19 mouse cellular contexts compared by ENCODE assay signal in genomic region chr2:158616790-158617189, GRCm38 (mm10). TPM values are rescaled to one million over a fixed set of nuclear protein-coding genes. Genes with fewer than 3 reads are reported as not detected.
DNase-seq lines count a peak whose midpoint lies in the region; ATAC-seq and TF ChIP-seq lines count a peak whose summit lies in the region.
"Had no signal": no experiment of that assay in that cellular context is flagged by ENCODE, and none has a peak within 500 bp of the region (broad histone marks: within the 10 kb centered on the region; RNA-seq: fewer than 3 reads in every experiment).

No protein-coding gene starts in this region.

- peaks cover 99% of the 10 kb centered on the region for H3K27me3 ChIP-seq in limb, embryonic 12.5 days
- peaks cover 100% of the 10 kb centered on the region for H3K27me3 ChIP-seq in limb, embryonic 10.5 days (ENCODE audit: low read depth, poor library complexity, severe bottlenecking)
- peaks cover 69% of the 10 kb centered on the region for H3K27me3 ChIP-seq in hindbrain, embryonic 11.5 days (ENCODE audit: control insufficient read depth, insufficient read depth, low read length)
- peaks cover 92% of the 10 kb centered on the region for H3K27me3 ChIP-seq in midbrain, embryonic 12.5 days

- no peak overlapping the region for H3K9ac ChIP-seq in limb, embryonic 12.5 days (replicated peaks)
- H3K9ac ChIP-seq in hindbrain, embryonic 11.5 days (ENCODE audit: low read depth, low read length) = no peak overlapping the region
- 0 out of 2 replicates have a peak overlapping the region, but pooled peaks have one; percentile 51 for H3K9ac ChIP-seq in midbrain, embryonic 12.5 days (replicated peaks)
- H3K9ac ChIP-seq: embryonic facial prominence, embryonic 12.5 days; lung, embryonic 14.5 days had no signal

- ATAC-seq in limb, embryonic 12.5 days (ENCODE audit: insufficient number of reproducible peaks, insufficient read depth, low FRiP score, low TSS enrichment, low read depth) = no peak
- ATAC-seq in hindbrain, embryonic 11.5 days (ENCODE audit: low FRiP score) = no peak
- ATAC-seq in midbrain, embryonic 12.5 days (ENCODE audit: low FRiP score, low read depth) = no peak
- ATAC-seq: intestine, postnatal 0 days had no signal

- H3K4me2 ChIP-seq in limb, embryonic 12.5 days = no peak overlapping the region
- H3K4me2 ChIP-seq in hindbrain, embryonic 11.5 days (replicated peaks; ENCODE audit: low read depth, low read length) = peak overlapping the region; percentile 34; the same call in 1 of the 2 replicates
- peak overlapping the region; percentile 36 for H3K4me2 ChIP-seq in midbrain, embryonic 12.5 days (replicated peaks)
- H3K4me2 ChIP-seq: embryonic facial prominence, embryonic 12.5 days; heart, embryonic 11.5 days; lung, embryonic 14.5 days had no signal

- no peaks in the 10 kb centered on the region for H3K36me3 ChIP-seq in limb, embryonic 12.5 days
- H3K36me3 ChIP-seq in limb, embryonic 10.5 days = no peaks in the 10 kb centered on the region
- H3K36me3 ChIP-seq in hindbrain, embryonic 11.5 days (ENCODE audit: control insufficient read depth, insufficient read depth, low read length) = no peaks in the 10 kb centered on the region
- H3K36me3 ChIP-seq in midbrain, embryonic 12.5 days = no peaks in the 10 kb centered on the region
- H3K36me3 ChIP-seq: embryonic facial prominence, embryonic 12.5 days had no signal

- WGBS in limb, embryonic 12.5 days = 12% methylated on average over 11 of the region's 11 CpGs
- 11% methylated on average over 11 of the region's 11 CpGs for WGBS in limb, embryonic 10.5 days
- 10% methylated on average over 11 of the region's 11 CpGs for WGBS in hindbrain, embryonic 11.5 days
- 6% methylated on average over 11 of the region's 11 CpGs for WGBS in midbrain, embryonic 12.5 days
- WGBS in olfactory bulb, adult 2 months = 12% methylated on average over 11 of the region's 11 CpGs

- H3K27ac ChIP-seq in limb, embryonic 12.5 days = no peak overlapping the region
- H3K27ac ChIP-seq in limb, embryonic 10.5 days = no peak overlapping the region
- H3K27ac ChIP-seq in hindbrain, embryonic 11.5 days (ENCODE audit: low read depth, low read length) = no peak overlapping the region
- peak overlapping the region; percentile 58 for H3K27ac ChIP-seq in midbrain, embryonic 12.5 days (replicated peaks)
- peak overlapping the region; percentile 64; the same call in 1 of the 2 replicates for H3K27ac ChIP-seq in olfactory bulb, adult 2 months (ENCODE audit: insufficient read depth, low read depth, low read length)
- H3K27ac ChIP-seq: embryonic facial prominence, embryonic 12.5 days; stomach, postnatal 0 days had no signal

- H3K4me1 ChIP-seq in limb, embryonic 12.5 days (replicated peaks) = peaks cover 23% of the 10 kb centered on the region
- H3K4me1 ChIP-seq in limb, embryonic 10.5 days = peaks cover 25% of the 10 kb centered on the region
- H3K4me1 ChIP-seq in hindbrain, embryonic 11.5 days (replicated peaks; ENCODE audit: control insufficient read depth, insufficient read depth, low read length) = peaks cover 3% of the 10 kb centered on the region; the same call in 1 of the 2 replicates
- peaks cover 15% of the 10 kb centered on the region for H3K4me1 ChIP-seq in midbrain, embryonic 12.5 days
- peaks cover 30% of the 10 kb centered on the region for H3K4me1 ChIP-seq in olfactory bulb, adult 2 months (ENCODE audit: control insufficient read depth, insufficient read depth, low read length)

- no peak for TF ChIP-seq POLR2A in olfactory bulb, adult 2 months (IDR thresholded peaks at IDR 0.05; ENCODE audit: insufficient read depth, low read depth, low read length)

- H3K4me3 ChIP-seq in limb, embryonic 12.5 days (replicated peaks) = 0 out of 2 replicates have a peak overlapping the region, but pooled peaks have one; percentile 13
- H3K4me3 ChIP-seq in limb, embryonic 10.5 days = no peak overlapping the region
- H3K4me3 ChIP-seq in hindbrain, embryonic 11.5 days (ENCODE audit: low read depth, low read length) = no peak overlapping the region
- H3K4me3 ChIP-seq in midbrain, embryonic 12.5 days = peak overlapping the region; percentile 46
- peak overlapping the region; percentile 96 for H3K4me3 ChIP-seq in olfactory bulb, adult 2 months (ENCODE audit: insufficient read depth, low read depth, low read length)

- H3K9me3 ChIP-seq in limb, embryonic 12.5 days = no peaks in the 10 kb centered on the region
- H3K9me3 ChIP-seq in limb, embryonic 10.5 days (replicated peaks) = no peaks in the 10 kb centered on the region
- no peaks in the 10 kb centered on the region for H3K9me3 ChIP-seq in hindbrain, embryonic 11.5 days (ENCODE audit: control insufficient read depth, low read length)
- no peaks in the 10 kb centered on the region for H3K9me3 ChIP-seq in midbrain, embryonic 12.5 days
- H3K9me3 ChIP-seq: embryonic facial prominence, embryonic 12.5 days had no signal

- no peak for DNase-seq in limb, embryonic 10.5 days (ENCODE audit: low spot score)
- DNase-seq in hindbrain, embryonic 11.5 days (ENCODE audit: low spot score) = no peak
- DNase-seq in layer of hippocampus, adult 9-11 months = no peak
- no peak for DNase-seq in cerebellum, adult 8-10 months
- DNase-seq in right cerebral cortex, postnatal 4 days = no peak
- DNase-seq: cerebellum, postnatal 14 days; gastrocnemius, postnatal 25 days; kidney, postnatal 14 days; lung, embryonic 14.5 days; thymus, postnatal 14 days had no signal

- no peak for TF ChIP-seq CTCF in olfactory bulb, adult 2 months (IDR thresholded peaks at IDR 0.05; ENCODE audit: insufficient read depth, low read depth, low read length)

RNA-seq across cellular contexts. Expression of gene Slc32a1, which starts 6.2 kb away (rescaled TPM):
- polyA plus RNA-seq in limb, embryonic 12.5 days (2016; fragmentation: Nextera tagmentation; extraction: Ambion mirVana) = not detected in 2 replicates
- not detected in 2 replicates for polyA plus RNA-seq in limb, embryonic 10.5 days (2016; fragmentation: Nextera tagmentation; extraction: Ambion mirVana)
- polyA plus RNA-seq in hindbrain, embryonic 11.5 days (2014; fragmentation: Nextera tagmentation; extraction: Ambion mirVana) = 1.9 and 2.9 TPM in 2 replicates
- polyA plus RNA-seq in midbrain, embryonic 12.5 days (2016; fragmentation: Nextera tagmentation; extraction: Ambion mirVana) = 3.2 and 4.2 TPM in 2 replicates
- not detected in 2 replicates for polyA plus RNA-seq in olfactory bulb, adult 2 months (2012; ENCODE audit: insufficient read depth, insufficient read length, low replicate concordance, missing spikeins)
- polyA plus RNA-seq: activated CD4-positive, CD25-positive, alpha-beta regulatory T cell, adult 4 months; embryonic facial prominence, embryonic 12.5 days; intestine, postnatal 0 days; liver, adult 2 months; lung, embryonic 14.5 days; stomach, postnatal 0 days had no signal

RNA-seq across cellular contexts. Expression of gene Actr5, which starts 7.9 kb away (rescaled TPM):
- polyA plus RNA-seq in limb, embryonic 12.5 days (2016; fragmentation: Nextera tagmentation; extraction: Ambion mirVana) = 20.8 and 22.1 TPM in 2 replicates
- 13.8 and 16.2 TPM in 2 replicates for polyA plus RNA-seq in limb, embryonic 10.5 days (2016; fragmentation: Nextera tagmentation; extraction: Ambion mirVana)
- 13.7 and 16.7 TPM in 2 replicates for polyA plus RNA-seq in hindbrain, embryonic 11.5 days (2014; fragmentation: Nextera tagmentation; extraction: Ambion mirVana)
- 21.7 and 23.7 TPM in 2 replicates for polyA plus RNA-seq in midbrain, embryonic 12.5 days (2016; fragmentation: Nextera tagmentation; extraction: Ambion mirVana)
- polyA plus RNA-seq in olfactory bulb, adult 2 months (2012; ENCODE audit: insufficient read depth, insufficient read length, low replicate concordance, missing spikeins) = not detected in 2 replicates

RNA-seq across cellular contexts. Expression of gene Ppp1r16b, which starts 48.4 kb away (rescaled TPM):
- polyA plus RNA-seq in limb, embryonic 12.5 days (2016; fragmentation: Nextera tagmentation; extraction: Ambion mirVana) = 3.3 TPM in 2 replicates
- 4.4 TPM in 2 replicates for polyA plus RNA-seq in limb, embryonic 10.5 days (2016; fragmentation: Nextera tagmentation; extraction: Ambion mirVana)
- 2.4 and 3.6 TPM in 2 replicates for polyA plus RNA-seq in hindbrain, embryonic 11.5 days (2014; fragmentation: Nextera tagmentation; extraction: Ambion mirVana)
- polyA plus RNA-seq in midbrain, embryonic 12.5 days (2016; fragmentation: Nextera tagmentation; extraction: Ambion mirVana) = 3.5 and 4.2 TPM in 2 replicates
- polyA plus RNA-seq in olfactory bulb, adult 2 months (2012; ENCODE audit: insufficient read depth, insufficient read length, low replicate concordance, missing spikeins) = 72.6 TPM in 1 of 2 replicates, not detected in the other

Comparison
In these comparisons a context has a peak if more than half of its experiments do, and no peak if none do; other contexts are left out.
1. H3K4me3 ChIP-seq: peak in limb, embryonic 12.5 days (single experiment), midbrain, embryonic 12.5 days (single experiment) and olfactory bulb, adult 2 months (single experiment); none in limb, embryonic 10.5 days (single experiment) and hindbrain, embryonic 11.5 days (single experiment).
2. H3K27ac ChIP-seq: peak in midbrain, embryonic 12.5 days (single experiment) and olfactory bulb, adult 2 months (single experiment); none in limb, embryonic 12.5 days (single experiment), limb, embryonic 10.5 days (single experiment) and hindbrain, embryonic 11.5 days (single experiment).
3. RNA of gene Actr5, which starts 7.9 kb away (polyA plus RNA-seq): 21.7 to 23.7 TPM in midbrain, embryonic 12.5 days, 20.8 to 22.1 TPM in limb, embryonic 12.5 days, 13.8 to 16.2 TPM in limb, embryonic 10.5 days and 13.7 to 16.7 TPM in hindbrain, embryonic 11.5 days; not detected in olfactory bulb, adult 2 months; every median in the first group is over 10 times any median in the second.